Mouse (Mus musculus): ENCODE results near the gene Pbx1. TPM values are rescaled to one million over a fixed set of nuclear protein-coding genes. Genes with fewer than 3 reads are reported as not detected.

The Pbx1 gene
- total RNA-seq, 2 experiments from 2014 or later: 117 to 118 TPM

DNA sequence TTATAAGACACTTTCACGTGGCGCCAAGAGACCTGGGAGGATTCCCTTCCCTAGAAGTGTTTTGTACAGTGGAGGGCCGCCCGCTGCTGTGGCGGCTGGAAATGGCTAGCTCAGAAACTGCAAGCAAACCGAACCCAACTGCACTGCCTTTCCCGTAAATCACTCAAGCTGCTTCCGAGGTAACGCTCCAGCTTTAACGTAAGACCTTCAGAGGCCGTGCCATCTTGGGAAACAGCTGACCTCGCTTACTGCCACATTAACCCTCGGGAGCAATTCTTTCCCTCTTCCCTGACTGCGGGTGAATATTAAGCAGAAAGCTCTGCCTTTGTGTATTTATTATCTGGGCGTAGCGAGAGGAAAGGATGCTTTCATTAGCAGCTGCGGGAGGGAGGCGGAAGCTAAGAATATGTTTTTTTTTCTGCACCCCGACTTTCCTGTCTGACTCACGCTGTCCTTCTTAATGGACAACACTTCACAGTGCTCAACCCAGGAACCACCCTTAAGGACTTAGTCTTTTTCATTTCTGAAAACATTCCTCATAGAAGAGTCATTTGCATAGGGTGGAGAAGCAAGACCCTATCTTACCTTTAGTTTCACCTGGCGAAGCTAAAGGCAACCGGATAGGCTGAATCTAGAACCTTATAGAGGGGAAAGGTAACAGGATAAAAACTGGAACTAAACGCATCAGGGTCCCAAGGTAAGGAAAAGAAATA, 268.4 kb downstream of the Pbx1 start:
- DNase-seq: no peak

DNA sequence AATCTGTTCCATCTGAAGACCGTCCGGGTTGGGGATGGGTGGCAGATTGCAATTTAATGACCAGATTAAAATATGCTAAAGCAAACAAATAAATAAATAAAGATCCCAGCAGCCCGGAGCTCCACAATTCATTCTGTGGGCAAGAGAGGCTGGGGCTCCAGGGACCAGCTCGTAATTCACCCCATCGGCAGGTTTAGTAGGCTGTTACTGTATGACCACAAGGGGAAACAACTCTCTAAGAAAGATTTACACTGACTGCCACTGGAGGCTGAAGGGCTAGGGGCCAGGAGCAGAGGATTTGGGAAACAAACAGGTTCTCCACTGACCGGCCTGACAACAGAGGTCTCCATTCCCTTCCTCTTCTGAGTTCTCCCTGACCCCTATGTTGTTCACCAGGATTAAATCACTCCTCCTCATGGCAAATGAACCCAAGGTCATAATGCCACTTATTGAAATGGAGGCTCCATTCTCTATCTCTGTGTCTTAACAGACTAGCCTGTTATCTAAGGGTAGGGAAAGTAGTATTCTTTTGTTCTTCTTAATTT, 292.9 kb downstream of the Pbx1 start:
- DNase-seq: no peak

GRCm38 (mm10) chr1:168138669-168139068, 293.4 kb downstream of the Pbx1 start:
- no peak for DNase-seq

- DNase-seq: no peak
Observed at GRCm38 (mm10) chr1:168137890-168138289, 294.2 kb downstream of the Pbx1 start.

DNA sequence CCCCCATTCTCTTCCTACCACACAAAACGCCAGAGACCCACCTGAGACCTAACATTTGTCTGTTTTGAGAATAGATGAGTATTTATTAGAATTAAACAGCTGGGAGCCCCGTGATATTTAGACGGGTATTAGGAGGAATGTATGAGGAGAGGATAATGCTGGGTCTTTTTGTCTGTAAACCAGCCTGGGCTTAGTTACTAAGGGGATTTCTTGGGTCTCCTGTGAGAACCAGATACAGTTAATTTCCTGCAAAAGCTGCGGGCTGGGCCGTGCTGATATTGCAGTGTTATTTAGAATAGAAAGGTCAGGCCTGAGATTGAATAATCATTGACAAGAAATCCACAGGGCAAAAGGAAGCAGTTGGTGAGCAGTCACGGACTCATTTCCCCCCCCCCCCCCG, 296.5 kb downstream of the Pbx1 start:
- DNase-seq: no peak

DNA sequence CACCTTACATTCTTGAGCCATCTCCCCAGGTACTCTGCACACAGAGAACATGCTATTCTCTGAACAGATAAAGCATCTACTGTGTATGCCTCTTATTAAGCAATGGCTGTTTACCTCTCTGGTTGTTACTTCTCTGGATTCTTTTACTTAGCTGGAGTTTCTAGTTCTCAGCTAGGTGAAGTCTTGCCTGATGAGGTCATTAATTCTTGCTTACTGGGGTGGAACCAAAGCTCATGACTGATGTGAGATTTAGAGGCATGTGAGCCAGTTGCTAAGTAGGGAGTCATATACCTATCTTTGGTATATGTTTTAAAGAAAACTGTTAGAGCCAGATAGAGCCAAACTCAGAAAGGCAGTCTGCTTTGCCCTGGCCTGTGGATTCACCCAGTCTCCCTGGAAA, 298.4 kb downstream of the Pbx1 start:
- no peak for DNase-seq

DNA sequence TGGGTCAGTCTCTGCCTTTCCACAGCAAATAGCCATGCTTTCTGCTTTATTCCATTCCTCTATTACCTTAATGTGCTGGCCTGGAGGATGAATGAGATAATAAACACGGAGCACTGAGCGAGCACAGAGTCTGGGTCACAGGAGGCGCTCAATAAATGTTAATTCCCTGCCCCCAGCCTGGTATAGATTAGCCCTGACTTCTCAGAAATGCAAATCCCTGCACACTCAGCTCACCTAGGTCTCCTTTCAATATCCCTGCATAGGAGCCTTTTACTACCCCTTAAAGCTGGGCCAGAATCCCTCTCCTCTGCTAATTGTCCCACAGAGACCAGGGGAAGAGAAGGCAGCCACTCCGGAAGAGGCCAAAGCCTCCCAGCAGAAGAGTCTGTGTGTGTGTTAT, 304.1 kb downstream of the Pbx1 start:
- no peak for DNase-seq

DNA sequence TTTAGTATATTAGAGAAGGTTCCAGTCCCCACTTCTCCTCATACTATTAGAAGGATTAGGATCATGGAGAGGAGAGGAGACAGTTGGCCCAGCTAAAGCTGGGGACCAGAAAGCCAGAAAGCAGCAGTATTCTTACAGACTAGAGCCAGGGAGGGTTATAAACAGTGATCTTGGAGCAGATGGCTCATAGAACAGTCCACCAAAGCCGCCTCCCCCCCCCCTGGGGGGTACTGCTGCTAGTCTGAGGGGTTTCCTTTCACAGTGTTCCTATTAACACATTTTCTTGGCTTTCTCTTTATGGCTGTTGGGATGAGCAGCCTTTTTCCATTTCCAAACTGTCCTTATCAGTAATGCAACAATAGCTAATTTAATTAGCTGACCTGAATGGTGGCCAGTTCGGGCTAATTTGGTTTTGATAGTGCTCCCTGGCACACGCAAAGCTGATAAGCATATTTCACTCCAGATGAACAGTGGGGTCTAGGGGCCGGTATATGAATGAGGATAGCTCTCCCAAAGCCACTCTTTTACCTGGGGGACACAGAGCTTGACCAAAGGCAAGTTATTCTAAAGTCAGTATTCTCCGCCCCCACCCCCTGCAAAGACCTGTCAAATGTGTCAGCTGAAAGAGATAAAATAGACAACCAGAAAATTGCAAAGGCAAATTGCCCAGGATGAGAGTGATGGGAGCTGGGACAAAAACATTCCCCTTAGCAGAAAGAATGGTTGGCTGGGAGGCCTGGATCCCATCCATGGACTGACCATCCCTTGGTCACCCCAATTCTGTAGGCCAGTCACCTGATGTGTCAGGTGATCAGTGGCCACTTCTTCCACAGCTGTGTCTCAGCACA, 307.2 kb downstream of the Pbx1 start:
- no peak for DNase-seq

DNA sequence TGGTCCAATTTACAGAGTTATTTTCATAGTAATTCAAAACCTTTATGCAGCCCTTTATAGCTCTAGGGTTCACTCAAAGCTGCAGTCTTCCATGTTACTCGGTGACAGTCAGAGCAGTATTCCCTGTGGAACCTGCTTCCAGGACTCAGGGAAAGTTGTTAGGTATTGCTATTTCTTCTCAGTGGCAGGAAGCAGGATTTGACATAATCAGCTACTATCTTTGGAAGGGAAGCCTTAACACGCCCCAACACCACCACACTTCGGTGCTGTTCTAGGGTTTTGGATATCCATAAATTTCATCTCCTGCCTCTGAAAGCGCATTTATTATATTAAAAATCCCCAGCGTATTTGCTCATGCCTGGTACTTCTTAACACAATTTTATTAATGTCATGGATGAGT, 314.0 kb downstream of the Pbx1 start:
- no peak for DNase-seq

DNA sequence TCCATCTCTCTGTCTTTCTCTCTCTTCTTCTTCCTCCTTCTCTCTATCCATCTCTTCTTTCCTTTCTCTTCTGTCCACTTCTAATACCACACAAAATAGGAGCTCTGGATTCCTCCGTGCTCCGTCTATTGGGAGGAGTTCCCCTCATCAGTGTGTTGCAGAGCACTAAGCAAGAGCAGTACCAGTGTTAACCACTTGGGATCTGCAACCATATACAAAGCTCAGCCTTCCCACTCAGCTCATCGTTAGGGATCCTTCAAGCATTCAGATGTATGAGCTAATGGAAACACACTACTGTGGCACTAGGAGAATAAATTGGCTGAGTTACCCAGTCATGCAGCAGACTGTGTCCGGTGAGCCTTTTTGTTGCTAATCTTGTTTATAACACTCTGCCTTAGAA, 314.7 kb downstream of the Pbx1 start:
- DNase-seq: no peak

GRCm38 (mm10) chr1:168109797-168110196, 322.3 kb downstream of the Pbx1 start:
- DNase-seq: no peak

DNA sequence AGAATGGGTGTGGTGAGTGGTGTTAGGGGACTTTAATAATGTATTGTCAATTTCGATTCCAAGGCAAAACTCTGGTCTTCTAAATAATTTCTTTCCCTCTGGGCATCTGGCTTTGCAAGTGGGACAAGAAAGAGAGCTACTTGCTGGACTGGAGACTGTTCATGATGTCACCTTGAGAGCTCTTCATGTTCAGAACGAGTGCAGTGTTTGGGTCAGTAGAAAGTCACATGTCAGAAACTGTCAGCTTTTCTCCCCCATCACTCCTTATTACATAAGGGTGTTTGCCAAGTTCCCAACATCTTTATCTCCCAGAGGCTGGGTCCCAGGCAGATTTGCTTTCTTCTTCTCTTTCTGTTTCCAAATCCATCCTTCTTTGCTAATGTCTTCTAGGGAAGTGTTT, 328.2 kb downstream of the Pbx1 start:
- DNase-seq: no peak

DNA sequence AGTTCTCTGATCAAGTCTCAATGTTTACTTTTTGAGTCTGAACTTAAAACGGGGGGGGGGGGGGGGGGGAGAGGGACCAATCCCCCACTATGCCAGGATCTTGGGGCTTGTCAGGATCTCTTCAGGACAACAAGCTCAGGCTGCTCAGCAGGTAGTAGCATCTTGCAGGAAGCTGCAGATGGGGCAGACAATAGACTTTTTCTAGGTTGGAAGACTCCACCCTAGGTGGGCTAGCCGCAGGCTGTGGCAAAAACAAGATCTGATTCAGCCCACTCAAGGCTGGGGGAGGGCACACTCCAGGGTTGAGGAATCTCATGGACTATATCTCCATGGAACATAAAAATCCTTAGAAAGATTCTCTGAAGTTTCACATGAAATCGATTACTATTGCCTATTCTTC, 330.6 kb downstream of the Pbx1 start:
- DNase-seq: no peak

GRCm38 (mm10) chr1:168098806-168099205, 333.3 kb downstream of the Pbx1 start:
- no peak for DNase-seq

- no peak for DNase-seq
Observed at GRCm38 (mm10) chr1:168094671-168095070, 337.4 kb downstream of the Pbx1 start.

- DNase-seq: peak in 1 of 2 experiments; percentile 11
Observed at GRCm38 (mm10) chr1:168093044-168093443, 339.0 kb downstream of the Pbx1 start.

GRCm38 (mm10) chr1:168091627-168092026, 340.4 kb downstream of the Pbx1 start:
- DNase-seq: no peak

GRCm38 (mm10) chr1:168088680-168089079, 343.4 kb downstream of the Pbx1 start:
- DNase-seq: no peak

DNA sequence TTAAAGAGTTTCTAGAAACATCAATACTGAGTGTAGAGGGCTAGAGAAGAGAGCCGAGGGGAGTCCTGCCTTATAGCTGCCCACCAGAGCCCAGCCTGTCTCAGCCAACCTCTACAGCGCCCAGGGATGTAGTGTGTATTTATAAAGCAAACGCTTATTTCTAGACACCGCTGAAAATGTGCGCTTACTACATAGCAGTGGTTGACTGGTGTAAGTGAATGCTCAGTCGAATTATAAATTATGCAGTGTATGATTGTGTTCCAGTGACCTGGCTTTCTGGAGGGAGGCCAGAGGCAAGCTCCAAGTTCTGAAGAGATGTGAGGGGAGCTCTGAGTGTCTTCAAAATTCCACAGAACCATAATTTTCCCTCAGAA, 352.7 kb downstream of the Pbx1 start:
- no peak for DNase-seq

DNA sequence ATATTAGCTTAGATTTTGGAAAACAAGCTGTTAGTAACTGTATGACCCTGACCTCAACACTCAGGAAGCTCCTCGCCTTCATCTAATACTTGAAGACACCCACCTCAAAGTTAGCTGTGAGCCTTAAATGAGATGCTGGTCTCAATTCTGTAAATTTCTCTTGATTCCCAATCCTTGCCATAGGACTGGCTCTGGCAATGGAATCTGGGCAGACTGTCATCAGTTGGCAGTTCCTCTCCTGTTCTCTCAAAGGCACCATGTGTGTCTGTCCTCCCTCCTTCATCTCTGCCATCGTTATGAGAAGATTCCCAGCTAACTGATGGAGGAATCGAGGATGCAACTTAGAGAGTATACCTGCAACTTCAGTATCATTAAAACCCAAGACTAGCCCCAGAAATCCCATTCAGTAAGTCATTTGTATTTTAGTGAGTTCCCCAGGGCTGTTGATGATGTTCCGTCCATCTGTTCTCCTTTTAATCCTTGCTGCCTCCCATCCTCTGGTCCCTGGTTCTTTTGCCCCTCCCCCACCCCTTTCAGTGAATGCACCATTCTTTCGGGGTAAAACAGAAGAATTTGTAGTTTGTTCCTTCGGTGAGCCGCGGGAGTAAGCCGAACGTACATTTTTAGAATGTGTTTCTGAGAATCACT, 353.2 kb downstream of the Pbx1 start:
- DNase-seq: no peak

DNA sequence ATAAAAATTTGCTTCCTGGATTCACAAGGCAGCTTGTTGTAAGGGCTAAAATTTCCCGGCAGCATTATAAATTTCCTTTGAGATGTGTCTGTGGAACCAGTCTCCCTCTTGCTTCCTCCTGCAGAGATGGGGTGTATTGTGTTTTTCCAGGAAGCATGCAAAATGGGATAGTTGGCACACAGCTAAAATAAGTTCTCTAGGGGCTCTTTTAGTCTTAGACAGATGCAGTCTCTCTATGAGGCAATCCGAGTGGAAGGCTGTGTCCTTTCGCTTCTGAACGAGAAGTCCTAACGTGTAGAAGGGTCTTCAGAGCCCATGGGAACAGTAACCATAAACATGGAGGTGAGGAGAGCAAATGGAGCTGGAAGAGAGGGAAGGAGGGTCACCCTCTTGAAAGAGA, 360.1 kb downstream of the Pbx1 start:
- DNase-seq: no peak

GRCm38 (mm10) chr1:168070273-168070910, 361.7 kb downstream of the Pbx1 start:
- DNase-seq: no peak

DNA sequence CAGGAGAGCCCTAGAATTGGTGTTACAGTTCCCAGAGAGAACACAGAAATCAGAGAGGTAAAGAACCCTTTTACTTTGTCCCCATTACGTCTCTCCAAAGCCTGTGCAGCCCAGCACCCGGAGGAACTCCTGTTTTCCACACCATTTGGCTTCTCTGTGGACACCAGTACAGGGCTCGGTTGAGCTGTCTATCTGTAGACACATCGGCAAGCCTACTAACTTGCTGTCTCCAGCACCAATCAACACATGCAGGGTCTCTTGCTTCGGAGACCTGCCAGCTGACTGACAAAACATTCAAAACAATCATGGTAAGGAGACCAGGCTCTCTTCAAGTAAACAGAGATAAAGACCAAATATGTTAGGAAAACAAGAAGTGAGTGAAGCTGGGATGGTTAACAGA, 362.3 kb downstream of the Pbx1 start:
- DNase-seq: no peak

Data from layer of hippocampus, postnatal 36 days (tissue).